Mouse (Mus musculus) kidney, embryonic 15.5 days (tissue): ENCODE data around the gene Map3k11. TPM values are rescaled to one million over a fixed set of nuclear protein-coding genes. Genes with fewer than 3 reads are reported as not detected.
"Not testable (repeated sequence)": the region's sequence is repeated elsewhere in the genome, so short reads cannot be mapped to it uniquely, and the experiment has no call there.

Experiments used
- ATAC-seq: fragments of 200-750 bp; cut with Nextera tagmentation; replicated peaks from 2 replicates; pipeline ENCODE4 v1.8.0; 2017; ENCODE audit warnings: moderate TSS enrichment; ENCODE audit not compliant: low FRiP score
- H3K27ac ChIP-seq: fragments of 300-500 bp; sonication (generic); 2 replicates; pipeline ENCODE4 v1.5.1; 2015; ENCODE audit warnings: mild to moderate bottlenecking, inconsistent platforms
- H3K27me3 ChIP-seq: fragments of 300-500 bp; sonication (generic); 2 replicates; pipeline ENCODE4 v1.6.1; 2015; ENCODE audit warnings: inconsistent platforms
- H3K36me3 ChIP-seq: fragments of 300-500 bp; sonication (generic); 2 replicates; pipeline ENCODE4 v1.6.1; 2015; ENCODE audit warnings: inconsistent platforms
- H3K4me1 ChIP-seq: fragments of 300-500 bp; sonication (generic); 2 replicates; pipeline ENCODE4 v1.6.1; 2015; ENCODE audit warnings: inconsistent platforms
- H3K4me2 ChIP-seq: fragments of 300-500 bp; sonication (generic); 2 replicates; pipeline ENCODE4 v1.6.1; 2015; ENCODE audit warnings: moderate library complexity, mild to moderate bottlenecking, inconsistent platforms
- H3K4me3 ChIP-seq: fragments of 300-500 bp; sonication (generic); replicated peaks from 2 replicates; pipeline ENCODE4 v1.5.1; 2015; ENCODE audit warnings: mild to moderate bottlenecking, inconsistent platforms
- H3K9ac ChIP-seq: fragments of 300-500 bp; sonication (generic); 2 replicates; pipeline ENCODE4 v1.6.1; 2015; ENCODE audit warnings: mild to moderate bottlenecking, inconsistent platforms
- H3K9me3 ChIP-seq: fragments of 300-500 bp; sonication (generic); replicated peaks from 2 replicates; pipeline ENCODE4 v1.6.1; 2016; ENCODE audit warnings: inconsistent platforms
- WGBS: fragments of 180-500 bp; shearing (Covaris S2); methylation state at CpG from one replicate; pipeline ENCODE4 v1.1.7; 2015; ENCODE audit warnings: mixed read lengths; 5-methylcytosine and 5-hydroxymethylcytosine counted together
- polyA plus RNA-seq: library from polyadenylated mRNA; unstranded; fragments of >200 nt; fragmentation: Nextera tagmentation; extraction: Ambion mirVana; gene quantifications from 2 replicates; pipeline ENCODE4 v1.2.1, GENCODE M21; 2015

The Map3k11 gene
- polyA plus RNA-seq, 1 experiment from 2014 or later: 43.2 TPM

GRCm38 (mm10) chr19:5684985-5685384, 3.6 kb upstream of the Map3k11 start:
- WGBS: 92% methylated on average over 13 of the region's 13 CpGs
- no peaks in the 10 kb centered on the region for H3K27me3 ChIP-seq

GRCm38 (mm10) chr19:5685431-5685830, 3.1 kb upstream of the Map3k11 start:
- H3K36me3 ChIP-seq: peaks cover 62% of the 10 kb centered on the region

More at GRCm38 (mm10) chr19:5684985-5685384, 3.6 kb upstream of the Map3k11 start:
- ATAC-seq: no peak
- no peak overlapping the region for H3K4me2 ChIP-seq
- H3K27ac ChIP-seq: no peak overlapping the region
- H3K9me3 ChIP-seq: no peaks in the 10 kb centered on the region
- H3K9ac ChIP-seq: no peak overlapping the region
- no peak overlapping the region for H3K4me3 ChIP-seq
- H3K36me3 ChIP-seq: peaks cover 66% of the 10 kb centered on the region
- H3K4me1 ChIP-seq: peaks cover 13% of the 10 kb centered on the region

GRCm38 (mm10) chr19:5685861-5686260, 2.7 kb upstream of the Map3k11 start:
- peaks cover 59% of the 10 kb centered on the region for H3K36me3 ChIP-seq
- 93% methylated on average over 11 of the region's 11 CpGs for WGBS

More at GRCm38 (mm10) chr19:5685431-5685830, 3.1 kb upstream of the Map3k11 start:
- H3K9me3 ChIP-seq: no peaks in the 10 kb centered on the region
- H3K9ac ChIP-seq: no peak overlapping the region
- H3K4me3 ChIP-seq: no peak overlapping the region
- no peaks in the 10 kb centered on the region for H3K27me3 ChIP-seq
- peaks cover 17% of the 10 kb centered on the region for H3K4me1 ChIP-seq
- no peak for ATAC-seq
- no peak overlapping the region for H3K27ac ChIP-seq
- WGBS: 95% methylated on average over 19 of the region's 19 CpGs
- no peak overlapping the region for H3K4me2 ChIP-seq

GRCm38 (mm10) chr19:5686437-5686836, 2.1 kb upstream of the Map3k11 start:
- no peak overlapping the region for H3K9ac ChIP-seq
- H3K4me1 ChIP-seq: peaks cover 27% of the 10 kb centered on the region
- H3K4me2 ChIP-seq: no peak overlapping the region
- no peaks in the 10 kb centered on the region for H3K27me3 ChIP-seq
- H3K36me3 ChIP-seq: peaks cover 59% of the 10 kb centered on the region
- no peak overlapping the region for H3K27ac ChIP-seq
- H3K9me3 ChIP-seq: no peaks in the 10 kb centered on the region
- ATAC-seq: no peak
- 92% methylated on average over 13 of the region's 13 CpGs for WGBS
- H3K4me3 ChIP-seq: no peak overlapping the region

More at GRCm38 (mm10) chr19:5685861-5686260, 2.7 kb upstream of the Map3k11 start:
- Histone ChIP-seq H3K27ac (no peak overlapping the region), H3K27me3 (no peaks in the 10 kb centered on the region), H3K4me2 (no peak overlapping the region), H3K9me3 (no peaks in the 10 kb centered on the region), H3K9ac (no peak overlapping the region), H3K4me3 (no peak overlapping the region), H3K4me1 (peaks cover 22% of the 10 kb centered on the region)
- no peak for ATAC-seq

- Histone ChIP-seq H3K4me1 (peaks cover 33% of the 10 kb centered on the region), H3K36me3 (peaks cover 59% of the 10 kb centered on the region), H3K4me2 (peak overlapping the region; percentile 96), H3K9ac (peak overlapping the region; percentile 79; the same call in 1 of the 2 replicates), H3K4me3 (peak overlapping the region; percentile 81)
- not testable (repeated sequence) for H3K27ac ChIP-seq, H3K9me3 ChIP-seq, H3K27me3 ChIP-seq, ATAC-seq
- WGBS: 88% methylated on average over 12 of the region's 12 CpGs
Observed at GRCm38 (mm10) chr19:5686954-5687353, 1.6 kb upstream of the Map3k11 start.

- no peak for ATAC-seq
- peak overlapping the region; percentile 96 for H3K4me2 ChIP-seq
- peaks cover 40% of the 10 kb centered on the region for H3K4me1 ChIP-seq
- peaks cover 55% of the 10 kb centered on the region for H3K36me3 ChIP-seq
- H3K9ac ChIP-seq: peak overlapping the region; percentile 79
- H3K9me3 ChIP-seq: no peaks in the 10 kb centered on the region
- no peaks in the 10 kb centered on the region for H3K27me3 ChIP-seq
- H3K4me3 ChIP-seq: peak overlapping the region; percentile 81
- peak overlapping the region; percentile 96 for H3K27ac ChIP-seq
- 15% methylated on average over 9 of the region's 9 CpGs for WGBS
Observed at GRCm38 (mm10) chr19:5687738-5688137, 804 bp upstream of the Map3k11 start.

GRCm38 (mm10) chr19:5689088-5689428, 516 bp downstream of the Map3k11 start:
- peak overlapping the region; percentile 78 for H3K9ac ChIP-seq
- peaks cover 55% of the 10 kb centered on the region for H3K36me3 ChIP-seq
- ATAC-seq: no peak
- H3K27me3 ChIP-seq: no peaks in the 10 kb centered on the region
- peak overlapping the region; percentile 81 for H3K4me3 ChIP-seq
- H3K27ac ChIP-seq: peak overlapping the region; percentile 96
- peak overlapping the region; percentile 96 for H3K4me2 ChIP-seq
- peaks cover 53% of the 10 kb centered on the region for H3K4me1 ChIP-seq
- under 1% methylated on average over 7 of the region's 7 CpGs for WGBS
- no peaks in the 10 kb centered on the region for H3K9me3 ChIP-seq

GRCm38 (mm10) chr19:5689565-5690342, 1.2 kb downstream of the Map3k11 start:
- no peaks in the 10 kb centered on the region for H3K27me3 ChIP-seq
- peak; percentile 55 for ATAC-seq
- peak overlapping the region; percentile 96 for H3K4me2 ChIP-seq
- H3K4me3 ChIP-seq: peak overlapping the region; percentile 81
- H3K9ac ChIP-seq: peak overlapping the region; percentile 78
- H3K4me1 ChIP-seq: peaks cover 53% of the 10 kb centered on the region
- WGBS: 4% methylated on average over 42 of the region's 42 CpGs
- H3K9me3 ChIP-seq: no peaks in the 10 kb centered on the region
- H3K27ac ChIP-seq: peak overlapping the region; percentile 96
- H3K36me3 ChIP-seq: peaks cover 54% of the 10 kb centered on the region

- peak overlapping the region; percentile 81 for H3K4me3 ChIP-seq
- H3K36me3 ChIP-seq: peaks cover 54% of the 10 kb centered on the region
- ATAC-seq: no peak
- H3K9ac ChIP-seq: peak overlapping the region; percentile 78
- H3K9me3 ChIP-seq: no peaks in the 10 kb centered on the region
- peak overlapping the region; percentile 96 for H3K4me2 ChIP-seq
- H3K27me3 ChIP-seq: no peaks in the 10 kb centered on the region
- H3K4me1 ChIP-seq: peaks cover 58% of the 10 kb centered on the region
- WGBS: 55% methylated on average over 15 of the region's 15 CpGs
- H3K27ac ChIP-seq: peak overlapping the region; percentile 96
Observed at GRCm38 (mm10) chr19:5690343-5690735, 1.8 kb downstream of the Map3k11 start.

- Histone ChIP-seq H3K27ac (peak overlapping the region; percentile 96), H3K9me3 (no peaks in the 10 kb centered on the region), H3K4me2 (peak overlapping the region; percentile 96), H3K4me3 (peak overlapping the region; percentile 81), H3K9ac (peak overlapping the region; percentile 78), H3K36me3 (peaks cover 54% of the 10 kb centered on the region), H3K27me3 (no peaks in the 10 kb centered on the region), H3K4me1 (peaks cover 71% of the 10 kb centered on the region)
- ATAC-seq: no peak
- WGBS: 69% methylated on average over 5 of the region's 5 CpGs
Observed at GRCm38 (mm10) chr19:5691601-5692000, 3.1 kb downstream of the Map3k11 start.

GRCm38 (mm10) chr19:5692086-5692912, 3.8 kb downstream of the Map3k11 start:
- 47% methylated on average over 10 of the region's 10 CpGs for WGBS
- ATAC-seq: no peak
- H3K4me3 ChIP-seq: peak overlapping the region; percentile 81
- H3K27ac ChIP-seq: peak overlapping the region; percentile 96
- no peaks in the 10 kb centered on the region for H3K27me3 ChIP-seq
- peaks cover 67% of the 10 kb centered on the region for H3K4me1 ChIP-seq
- H3K4me2 ChIP-seq: peak overlapping the region; percentile 96
- H3K9ac ChIP-seq: peak overlapping the region; percentile 78
- H3K36me3 ChIP-seq: peaks cover 61% of the 10 kb centered on the region
- no peaks in the 10 kb centered on the region for H3K9me3 ChIP-seq

GRCm38 (mm10) chr19:5692913-5693396, 4.4 kb downstream of the Map3k11 start:
- WGBS: 64% methylated on average over 10 of the region's 10 CpGs
- Histone ChIP-seq H3K27me3 (no peaks in the 10 kb centered on the region), H3K4me2 (peak overlapping the region; percentile 96), H3K9me3 (no peaks in the 10 kb centered on the region), H3K4me3 (peak overlapping the region; percentile 81), H3K27ac (peak overlapping the region; percentile 96), H3K4me1 (peaks cover 60% of the 10 kb centered on the region), H3K36me3 (peaks cover 68% of the 10 kb centered on the region), H3K9ac (peak overlapping the region; percentile 78)
- ATAC-seq: no peak
